Mouse (Mus musculus) intestine, postnatal 0 days (tissue): ENCODE data around the gene St7. TPM values are rescaled to one million over a fixed set of nuclear protein-coding genes. Genes with fewer than 3 reads are reported as not detected.
"Not testable (repeated sequence)": the region's sequence is repeated elsewhere in the genome, so short reads cannot be mapped to it uniquely, and the experiment has no call there.

Source experiments
- ATAC-seq: fragments of 200-750 bp; cut with Nextera tagmentation; 2 replicates; pipeline ENCODE4 v1.8.0; 2017; ENCODE audit warnings: mild to moderate bottlenecking, moderate TSS enrichment, moderate library complexity
- H3K27ac ChIP-seq: fragments of 300-500 bp; sonication (generic); 2 replicates; pipeline ENCODE4 v1.5.1; 2014; ENCODE audit warnings: mild to moderate bottlenecking, low read depth, low read length, moderate library complexity
- H3K27me3 ChIP-seq: fragments of 300-500 bp; sonication (generic); replicated peaks from 2 replicates; pipeline ENCODE4 v1.6.1; 2014; ENCODE audit warnings: low read length, mixed read lengths; ENCODE audit not compliant: control insufficient read depth, insufficient read depth
- H3K36me3 ChIP-seq: fragments of 300-500 bp; sonication (generic); 2 replicates; pipeline ENCODE4 v1.6.1; 2014; ENCODE audit warnings: mild to moderate bottlenecking, moderate library complexity; ENCODE audit not compliant: control insufficient read depth, insufficient read depth
- H3K4me1 ChIP-seq: fragments of 300-500 bp; sonication (generic); replicated peaks from 2 replicates; pipeline ENCODE4 v1.6.1; 2014; ENCODE audit warnings: antibody characterized with exemption, low read length, mixed read lengths; ENCODE audit not compliant: control insufficient read depth, insufficient read depth
- H3K4me2 ChIP-seq: fragments of 300-500 bp; sonication (generic); replicated peaks from 2 replicates; pipeline ENCODE4 v1.6.1; 2014; ENCODE audit warnings: low read depth, mild to moderate bottlenecking, moderate library complexity
- H3K4me3 ChIP-seq: fragments of 300-500 bp; sonication (generic); 2 replicates; pipeline ENCODE4 v1.5.1; 2014; ENCODE audit warnings: low read depth, low read length
- H3K9ac ChIP-seq: fragments of 300-500 bp; sonication (generic); 2 replicates; pipeline ENCODE4 v1.6.1; 2014; ENCODE audit warnings: mild to moderate bottlenecking, low read depth, low read length
- H3K9me3 ChIP-seq: fragments of 300-500 bp; sonication (generic); 2 replicates; pipeline ENCODE4 v1.6.1; 2016; ENCODE audit warnings: mixed run types; ENCODE audit not compliant: control insufficient read depth
- CTCF ChIP-seq: sonication (generic); IDR thresholded peaks from 2 replicates; pipeline ENCODE4 v1.5.1; 2016; ENCODE audit warnings: low read depth, mild to moderate bottlenecking, control low read depth, antibody characterized with exemption, moderate library complexity
- WGBS: fragments of 180-500 bp; shearing (Covaris S2); extraction: QIAGEN DNeasy Blood & Tissue Kit; methylation state at CpG from one replicate; pipeline ENCODE4 v1.1.7; 2014; 5-methylcytosine and 5-hydroxymethylcytosine counted together
- polyA plus RNA-seq: library from polyadenylated mRNA; unstranded; fragments of >200 nt; fragmentation: Nextera tagmentation; extraction: Ambion mirVana; gene quantifications from 2 replicates; pipeline ENCODE4 v1.2.1, GENCODE M21; 2015

Gene St7
- polyA plus RNA-seq, 1 experiment from 2014 or later, result 11.2 TPM

DNA sequence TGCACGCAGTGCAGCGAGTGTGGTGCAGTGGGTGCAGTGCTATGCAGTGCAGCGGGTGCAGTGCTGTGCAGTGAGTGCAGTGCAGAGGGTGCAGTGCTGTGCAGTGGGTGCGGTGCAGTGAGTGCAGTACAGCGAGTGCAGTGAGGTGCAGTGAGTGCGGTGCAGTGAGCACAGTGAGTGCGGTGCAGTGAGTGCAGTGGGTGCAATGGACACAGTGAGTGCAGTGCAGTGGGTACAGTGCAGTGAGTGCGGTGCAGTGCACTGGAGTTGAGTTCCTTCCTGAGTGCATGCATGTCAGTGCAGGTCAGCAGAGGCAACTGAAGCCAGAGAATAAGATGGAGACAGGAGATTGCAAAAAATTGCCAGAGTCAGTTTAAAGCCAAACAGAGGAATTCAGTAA, 10.9 kb upstream of the St7 start:
- no peak for TF ChIP-seq CTCF
- Histone ChIP-seq H3K9me3 (no peaks in the 10 kb centered on the region), H3K27me3 (no peaks in the 10 kb centered on the region), H3K9ac (no peak overlapping the region), H3K4me3 (no peak overlapping the region), H3K4me2 (no peak overlapping the region), H3K27ac (no peak overlapping the region), H3K4me1 (no peaks in the 10 kb centered on the region), H3K36me3 (no peaks in the 10 kb centered on the region)
- 95% methylated on average over 8 of the region's 8 CpGs for WGBS
- ATAC-seq, result no peak

DNA sequence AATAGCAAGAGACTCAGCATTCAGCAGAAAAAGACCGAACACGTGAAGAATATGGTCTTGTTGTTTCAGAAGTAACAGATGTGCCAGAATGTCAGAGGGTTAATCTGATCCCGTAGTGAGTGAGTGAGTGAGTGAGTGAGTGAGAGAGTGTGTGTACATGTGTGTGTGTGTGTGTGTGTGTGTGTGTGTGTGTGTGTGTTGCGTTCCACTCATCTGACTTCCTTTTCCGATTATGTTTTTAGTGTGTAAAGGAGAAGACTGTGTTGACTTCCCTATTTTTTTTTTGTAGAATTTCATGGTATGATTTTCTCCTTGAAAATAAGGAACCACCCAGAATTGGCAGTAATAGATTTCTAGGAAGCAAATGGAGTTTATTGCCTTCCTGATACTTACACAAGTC, 4.1 kb upstream of the St7 start:
- Histone ChIP-seq H3K4me1 (no peaks in the 10 kb centered on the region), H3K9me3 (no peaks in the 10 kb centered on the region), H3K27me3 (no peaks in the 10 kb centered on the region), H3K36me3 (no peaks in the 10 kb centered on the region), H3K9ac (no peak overlapping the region), H3K27ac (no peak overlapping the region), H3K4me3 (no peak overlapping the region), H3K4me2 (no peak overlapping the region)
- no peak for TF ChIP-seq CTCF
- 49% methylated on average over 5 of the region's 5 CpGs for whole genome bisulfite sequencing
- no peak for ATAC-seq

DNA sequence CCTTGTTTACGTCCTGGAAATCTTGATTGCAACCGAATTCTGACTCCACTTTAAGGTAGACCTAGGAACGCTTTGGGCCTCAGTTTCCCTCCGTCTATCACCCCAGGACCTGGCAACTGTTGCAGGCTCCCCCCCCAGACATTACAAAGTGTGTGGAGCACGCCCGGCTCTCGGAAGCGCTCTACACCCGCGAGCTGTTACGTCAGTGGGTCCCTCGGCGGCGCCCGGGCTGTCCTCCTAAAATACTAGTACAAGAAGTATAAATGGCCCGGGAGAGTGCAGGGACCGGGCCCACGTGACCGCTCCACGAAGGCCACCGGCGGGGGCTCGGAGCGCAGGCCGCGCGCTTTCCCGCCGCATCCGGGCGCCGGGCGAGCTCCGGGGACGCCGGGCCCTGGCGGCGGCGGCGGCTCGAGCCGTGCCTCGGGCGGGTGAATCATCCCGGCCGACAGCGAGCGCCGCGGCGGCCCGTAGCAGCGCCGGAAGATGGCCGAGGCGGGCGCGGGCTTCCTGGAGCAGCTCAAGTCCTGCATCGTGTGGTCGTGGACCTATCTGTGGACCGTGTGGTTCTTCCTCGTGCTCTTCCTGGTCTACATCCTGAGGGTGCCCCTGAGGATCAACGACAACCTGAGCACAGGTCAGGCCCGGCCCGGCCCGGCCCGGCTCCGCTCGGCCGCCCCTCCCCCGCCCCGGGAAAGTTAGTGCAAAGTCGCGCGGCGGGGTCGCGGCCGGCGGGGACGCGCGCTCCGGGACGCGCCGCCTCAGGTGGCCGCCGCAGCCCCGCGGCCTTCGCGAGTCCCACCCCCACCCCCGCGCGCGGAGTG, 1.2 kb downstream of the St7 start:
- no peak; the same call in 1 of the 2 replicates for TF ChIP-seq CTCF
- WGBS, result under 1% methylated on average over 90 of the region's 97 CpGs
- Histone ChIP-seq H3K27ac (peak overlapping the region; percentile 92), H3K9ac (peak overlapping the region; percentile 85), H3K4me2 (peak overlapping the region; percentile 87), H3K27me3 (no peaks in the 10 kb centered on the region), H3K4me3 (peak overlapping the region; percentile 83), H3K36me3 (no peaks in the 10 kb centered on the region), H3K4me1 (no peaks in the 10 kb centered on the region), H3K9me3 (no peaks in the 10 kb centered on the region)
- peak; percentile 89 for ATAC-seq

DNA sequence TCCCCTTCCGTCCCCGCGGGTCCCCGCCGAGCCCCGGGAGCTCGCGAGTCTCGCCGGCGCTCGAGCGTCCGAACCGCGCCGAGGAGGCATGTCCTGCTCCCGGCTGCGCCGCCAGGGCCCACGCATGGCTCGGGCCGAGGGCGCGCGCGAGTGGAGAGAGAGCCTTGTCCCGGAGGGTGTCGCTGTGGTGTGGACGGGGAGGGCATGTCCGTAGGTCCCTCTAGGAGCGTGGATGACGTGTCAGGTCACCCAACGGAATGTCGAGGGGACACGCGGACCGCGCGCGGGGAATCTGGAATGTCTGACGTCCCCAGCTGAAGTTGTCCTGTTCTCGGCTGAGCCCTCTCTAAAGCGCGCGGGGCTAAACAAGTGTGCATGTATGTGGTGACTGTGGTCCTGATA, 1.8 kb downstream of the St7 start:
- TF ChIP-seq CTCF, result peak; percentile 72
- H3K4me3 ChIP-seq, result peak overlapping the region; percentile 83
- peak overlapping the region; percentile 87 for H3K4me2 ChIP-seq
- peak overlapping the region; percentile 92 for H3K27ac ChIP-seq
- WGBS, result under 1% methylated on average over 46 of the region's 46 CpGs
- H3K36me3 ChIP-seq, result no peaks in the 10 kb centered on the region
- no peaks in the 10 kb centered on the region for H3K27me3 ChIP-seq
- peak; percentile 88 for ATAC-seq
- peak overlapping the region; percentile 85 for H3K9ac ChIP-seq
- H3K4me1 ChIP-seq, result no peaks in the 10 kb centered on the region
- H3K9me3 ChIP-seq, result no peaks in the 10 kb centered on the region

DNA sequence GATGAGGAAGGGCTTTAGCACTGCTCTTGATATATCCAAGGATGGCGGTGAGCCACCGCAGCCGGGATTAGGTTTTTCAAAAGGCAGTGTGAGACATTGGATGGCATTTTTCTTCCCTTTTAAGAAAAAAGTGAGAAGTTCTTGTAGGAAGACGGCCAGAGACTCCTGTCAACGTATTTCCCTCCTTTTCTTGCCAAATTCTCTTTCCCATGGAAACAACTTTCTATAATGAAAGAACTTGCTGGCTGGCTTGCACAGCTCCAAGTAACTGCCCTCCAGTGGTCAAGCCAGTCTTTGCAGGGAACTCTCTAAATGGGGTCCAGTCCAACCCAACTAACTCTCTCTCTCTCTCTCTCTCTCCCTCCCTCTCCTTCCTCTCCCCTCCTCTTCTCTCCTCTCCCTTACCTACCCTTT, 3.6 kb downstream of the St7 start:
- no peak overlapping the region for H3K4me2 ChIP-seq
- no peak overlapping the region for H3K27ac ChIP-seq
- no peaks in the 10 kb centered on the region for H3K36me3 ChIP-seq
- H3K4me1 ChIP-seq, result no peaks in the 10 kb centered on the region
- no peaks in the 10 kb centered on the region for H3K9me3 ChIP-seq
- no peaks in the 10 kb centered on the region for H3K27me3 ChIP-seq
- no peak overlapping the region for H3K9ac ChIP-seq
- no peak overlapping the region for H3K4me3 ChIP-seq
- 56% methylated on average over 5 of the region's 5 CpGs for WGBS
- peak; percentile 79 for TF ChIP-seq CTCF
- no peak for ATAC-seq

DNA sequence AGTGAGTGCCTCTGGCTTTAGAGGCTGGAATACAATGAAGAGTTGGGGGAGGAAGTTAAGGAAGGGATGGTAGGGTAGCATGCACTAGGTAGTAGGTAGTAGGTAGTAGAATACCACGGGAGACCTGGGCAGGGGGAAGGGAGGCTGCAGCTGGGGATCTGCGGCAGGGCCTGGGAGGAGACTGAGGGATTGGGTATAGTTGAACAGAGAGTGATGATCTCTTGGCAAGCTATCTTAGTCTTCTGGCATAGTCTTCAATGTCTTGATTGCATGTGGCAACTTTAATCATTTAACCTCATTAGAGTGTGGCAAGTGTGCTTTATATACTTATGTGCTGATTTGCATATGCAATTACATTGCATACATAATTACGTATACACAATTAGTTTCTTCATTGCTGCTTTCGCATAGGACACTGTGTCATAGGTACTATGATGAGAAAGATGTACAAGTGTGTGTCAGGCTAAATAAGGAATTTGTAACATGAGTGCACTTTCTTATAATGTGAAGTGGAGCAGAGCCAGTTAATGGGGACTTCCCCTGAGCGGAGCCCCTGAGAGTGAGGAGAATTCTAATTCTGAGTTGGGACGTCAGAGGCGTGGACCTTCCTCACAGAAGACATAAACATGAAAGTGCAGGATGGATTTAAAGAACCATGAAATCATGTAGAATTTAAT, 8.3 kb downstream of the St7 start:
- no peaks in the 10 kb centered on the region for H3K4me1 ChIP-seq
- H3K9me3 ChIP-seq, result no peaks in the 10 kb centered on the region
- H3K27me3 ChIP-seq, result no peaks in the 10 kb centered on the region
- no peaks in the 10 kb centered on the region for H3K36me3 ChIP-seq
- no peak overlapping the region for H3K9ac ChIP-seq
- no peak overlapping the region for H3K4me2 ChIP-seq
- no peak overlapping the region for H3K4me3 ChIP-seq
- ATAC-seq, result no peak
- 73% methylated on average over 7 of the region's 7 CpGs for WGBS
- no peak for TF ChIP-seq CTCF
- H3K27ac ChIP-seq, result no peak overlapping the region

DNA sequence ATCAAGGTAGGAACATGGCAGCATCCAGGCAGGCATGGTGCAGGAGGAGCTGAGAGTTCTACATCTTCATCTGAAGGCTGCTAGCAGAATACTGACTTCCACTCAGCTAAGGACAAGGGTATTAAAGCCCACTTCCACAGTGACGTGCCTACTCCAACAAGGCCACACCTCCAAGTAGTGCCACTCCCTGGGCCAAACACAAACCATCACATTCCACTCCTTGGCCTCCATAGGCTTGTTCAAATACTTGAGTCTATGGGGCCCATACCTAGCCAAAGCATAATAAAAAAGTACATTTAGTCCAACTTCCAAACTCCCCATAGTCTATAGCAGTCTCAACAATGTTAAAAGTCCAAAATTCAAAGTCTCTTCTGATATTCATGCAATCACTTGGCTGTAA, 11.3 kb downstream of the St7 start:
- not testable (repeated sequence) for H3K27me3 ChIP-seq, H3K36me3 ChIP-seq, H3K27ac ChIP-seq, H3K4me1 ChIP-seq, H3K4me3 ChIP-seq, H3K9ac ChIP-seq, H3K4me2 ChIP-seq, H3K9me3 ChIP-seq
- peak; percentile 74 for ATAC-seq
- 53% methylated on average over 1 of the region's 1 CpGs for WGBS
